ENCODE assay signal across 8 mouse cellular contexts in genomic region chr2:33130526-33131483, GRCm38 (mm10). TPM values are rescaled to one million over a fixed set of nuclear protein-coding genes. Genes with fewer than 3 reads are reported as not detected.
DNase-seq lines count a peak whose midpoint lies in the region; ATAC-seq and TF ChIP-seq lines count a peak whose summit lies in the region.

No protein-coding gene starts in this region.

- H3K4me3 ChIP-seq in embryonic facial prominence, embryonic 13.5 days: peak overlapping the region; percentile 75
- H3K4me3 ChIP-seq in kidney, adult 2 months (ENCODE audit: insufficient read depth, low read depth, low read length): peak overlapping the region; percentile 70
- H3K4me3 ChIP-seq in limb, embryonic 12.5 days (replicated peaks): peak overlapping the region; percentile 70
- peak overlapping the region; percentile 82 for H3K4me3 ChIP-seq in midbrain, embryonic 15.5 days
- H3K4me3 ChIP-seq in spleen, adult 2 months (ENCODE audit: extremely low read depth, insufficient read depth, insufficient read length): peak overlapping the region; percentile 63

- no peaks in the 10 kb centered on the region for H3K36me3 ChIP-seq in embryonic facial prominence, embryonic 13.5 days
- H3K36me3 ChIP-seq in kidney, adult 2 months (ENCODE audit: control insufficient read depth, insufficient read depth, low read length): no peaks in the 10 kb centered on the region
- no peaks in the 10 kb centered on the region for H3K36me3 ChIP-seq in limb, embryonic 12.5 days
- no peaks in the 10 kb centered on the region for H3K36me3 ChIP-seq in midbrain, embryonic 15.5 days (replicated peaks)
- H3K36me3 ChIP-seq in spleen, adult 2 months (ENCODE audit: control insufficient read depth, insufficient read depth, low read length): no peaks in the 10 kb centered on the region

- peaks cover 20% of the 10 kb centered on the region for H3K4me1 ChIP-seq in embryonic facial prominence, embryonic 13.5 days
- peaks cover 4% of the 10 kb centered on the region; the same call in 1 of the 2 replicates for H3K4me1 ChIP-seq in kidney, adult 2 months (ENCODE audit: control insufficient read depth, insufficient read depth, low read length)
- peaks cover 13% of the 10 kb centered on the region for H3K4me1 ChIP-seq in limb, embryonic 12.5 days (replicated peaks)
- H3K4me1 ChIP-seq in midbrain, embryonic 15.5 days: peaks cover 22% of the 10 kb centered on the region
- H3K4me1 ChIP-seq in spleen, adult 2 months (ENCODE audit: control insufficient read depth, insufficient read depth, insufficient read length): peaks cover 8% of the 10 kb centered on the region

- H3K4me2 ChIP-seq in embryonic facial prominence, embryonic 13.5 days: peak overlapping the region; percentile 99
- peak overlapping the region; percentile 98 for H3K4me2 ChIP-seq in limb, embryonic 12.5 days
- H3K4me2 ChIP-seq in midbrain, embryonic 15.5 days: peak overlapping the region; percentile 99

- no peaks in the 10 kb centered on the region for H3K9me3 ChIP-seq in embryonic facial prominence, embryonic 13.5 days
- H3K9me3 ChIP-seq in limb, embryonic 12.5 days: no peaks in the 10 kb centered on the region
- no peaks in the 10 kb centered on the region for H3K9me3 ChIP-seq in midbrain, embryonic 15.5 days

- TF ChIP-seq POLR2A in kidney, adult 2 months (IDR thresholded peaks at IDR 0.05; ENCODE audit: low read depth, low read length): no peak
- TF ChIP-seq POLR2A in spleen, adult 2 months (IDR thresholded peaks at IDR 0.05; ENCODE audit: low read depth, low read length): no peak

- DNase-seq in 3134 (ENCODE audit: extremely low read depth, insufficient read length, low spot score): peak; percentile 97
- peak; percentile 98 to 99 for DNase-seq in adrenal gland, postnatal 36 days
- peak; percentile 98 for DNase-seq in heart, adult 18-20 months
- DNase-seq in kidney, adult 2 months: peak; percentile 99
- DNase-seq in spleen, adult 2 months (ENCODE audit: low read depth in 1 of 2, low spot score in 2 of 2): peak; percentile 91 to 96

- ATAC-seq in embryonic facial prominence, embryonic 13.5 days (ENCODE audit: insufficient number of reproducible peaks, insufficient read depth, low FRiP score, low TSS enrichment, low read depth): peak; percentile 90
- ATAC-seq in limb, embryonic 12.5 days (ENCODE audit: insufficient number of reproducible peaks, insufficient read depth, low FRiP score, low TSS enrichment, low read depth): peak; percentile 93
- ATAC-seq in midbrain, embryonic 15.5 days (replicated peaks): peak; percentile 92

- no peak for TF ChIP-seq CTCF in kidney, adult 2 months (conservative IDR thresholded peaks at IDR 0.05; ENCODE audit: insufficient read depth, insufficient read length, low read depth, low read length)
- no peak for TF ChIP-seq CTCF in spleen, adult 2 months (IDR thresholded peaks at IDR 0.05; ENCODE audit: extremely low read depth, insufficient read depth, insufficient read length, insufficient replicate concordance)

- peaks cover 41% of the 10 kb centered on the region for H3K27me3 ChIP-seq in embryonic facial prominence, embryonic 13.5 days
- H3K27me3 ChIP-seq in kidney, adult 2 months (replicated peaks; ENCODE audit: control insufficient read depth, insufficient read depth, low read length): no peaks in the 10 kb centered on the region
- H3K27me3 ChIP-seq in limb, embryonic 12.5 days: peaks cover 39% of the 10 kb centered on the region
- H3K27me3 ChIP-seq in midbrain, embryonic 15.5 days (replicated peaks): 0 out of 2 replicates have a peak, but pooled peaks cover 3% of the 10 kb centered on the region
- no peaks in the 10 kb centered on the region for H3K27me3 ChIP-seq in spleen, adult 2 months (ENCODE audit: control insufficient read depth, insufficient read depth, low read length)

- H3K27ac ChIP-seq in embryonic facial prominence, embryonic 13.5 days: peak overlapping the region; percentile 33; the same call in 1 of the 2 replicates
- no peak overlapping the region for H3K27ac ChIP-seq in kidney, adult 2 months (ENCODE audit: insufficient read depth, low read depth, low read length)
- H3K27ac ChIP-seq in limb, embryonic 12.5 days: 0 out of 2 replicates have a peak overlapping the region, but pooled peaks have one; percentile 53
- H3K27ac ChIP-seq in midbrain, embryonic 15.5 days: peak overlapping the region; percentile 66
- H3K27ac ChIP-seq in spleen, adult 2 months (ENCODE audit: insufficient read depth, low read length): no peak overlapping the region

- under 1% methylated on average over 52 of the region's 55 CpGs for WGBS in embryonic facial prominence, embryonic 13.5 days
- 2% methylated on average over 47 of the region's 55 CpGs for WGBS in kidney, adult 2 months
- under 1% methylated on average over 51 of the region's 55 CpGs for WGBS in limb, embryonic 12.5 days
- under 1% methylated on average over 55 of the region's 55 CpGs for WGBS in midbrain, embryonic 15.5 days
- WGBS in spleen, adult 2 months: under 1% methylated on average over 54 of the region's 55 CpGs

- peak overlapping the region; percentile 84 for H3K9ac ChIP-seq in embryonic facial prominence, embryonic 13.5 days
- peak overlapping the region; percentile 73 for H3K9ac ChIP-seq in limb, embryonic 12.5 days (replicated peaks)
- peak overlapping the region; percentile 63 for H3K9ac ChIP-seq in midbrain, embryonic 15.5 days

RNA-seq across cellular contexts. Expression of gene Garnl3, which starts 0.6 kb away (rescaled TPM):
- 10 to 100 TPM; 11.6 to 15.3 TPM for total RNA-seq in adrenal gland, postnatal 36 days (2021)
- 11.2 and 13.5 TPM in 2 replicates for polyA plus RNA-seq in embryonic facial prominence, embryonic 13.5 days (2015; fragmentation: Nextera tagmentation; extraction: Ambion mirVana)
- 1 to 10 TPM; 2.2 to 2.6 TPM for total RNA-seq in heart, adult 18-20 months (2021)
- polyA plus RNA-seq in kidney, adult 2 months (2012; rRNA removed): 1.1 and 1.2 TPM in 2 replicates
- polyA plus RNA-seq in limb, embryonic 12.5 days (2016; fragmentation: Nextera tagmentation; extraction: Ambion mirVana): 15.7 and 16.4 TPM in 2 replicates
- 53.2 and 61.1 TPM in 2 replicates for polyA plus RNA-seq in midbrain, embryonic 15.5 days (2015; fragmentation: Nextera tagmentation; extraction: Ambion mirVana)
- polyA plus RNA-seq in spleen, adult 2 months (2012; rRNA removed): 1.9 and 2.3 TPM in 2 replicates

Comparison
In these comparisons a context has a peak if more than half of its experiments do, and no peak if none do; other contexts are left out.
1. H3K27ac ChIP-seq: peak in embryonic facial prominence, embryonic 13.5 days (single experiment), limb, embryonic 12.5 days (single experiment) and midbrain, embryonic 15.5 days (single experiment); none in kidney, adult 2 months (single experiment) and spleen, adult 2 months (single experiment).
2. Peak in every context shown above with its lines, with median percentiles within 50 percentile points of each other: DNase-seq, ATAC-seq, H3K4me2 ChIP-seq, H3K4me3 ChIP-seq and H3K9ac ChIP-seq.